Mouse (Mus musculus): ENCODE measurements at regions not wholly inside any gene's neighbourhood (a gene's known extent, or its start where the extent isn't known, plus 50 kb on each side); places are given as distances from the start of the nearest gene placed in this dataset.
"Not testable (repeated sequence)": the region's sequence is repeated elsewhere in the genome, so short reads cannot be mapped to it uniquely, and the experiment has no call there.

DNA sequence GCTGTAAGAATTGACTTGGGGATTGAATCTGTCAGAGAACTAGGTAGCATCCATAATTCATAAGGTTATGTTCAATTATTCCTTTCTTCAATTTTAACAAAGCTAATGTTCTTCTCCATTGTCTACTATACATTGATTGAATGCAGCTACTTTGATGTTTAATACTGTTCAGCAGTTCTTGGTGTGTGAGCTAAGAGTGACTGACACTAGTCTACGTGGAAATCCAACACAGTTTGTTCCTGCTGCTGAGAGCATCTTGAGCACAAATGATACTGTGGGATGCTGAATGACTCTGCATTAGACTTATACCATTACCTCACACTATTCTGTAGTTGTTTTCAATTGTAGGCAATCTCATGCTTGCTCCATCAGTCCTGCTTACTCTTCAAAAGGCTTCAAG, 249.4 kb upstream of the Akr1e1 start:
- no peak for DNase-seq (ENCODE audit: extremely low spot score, low read depth, low spot score)

DNA sequence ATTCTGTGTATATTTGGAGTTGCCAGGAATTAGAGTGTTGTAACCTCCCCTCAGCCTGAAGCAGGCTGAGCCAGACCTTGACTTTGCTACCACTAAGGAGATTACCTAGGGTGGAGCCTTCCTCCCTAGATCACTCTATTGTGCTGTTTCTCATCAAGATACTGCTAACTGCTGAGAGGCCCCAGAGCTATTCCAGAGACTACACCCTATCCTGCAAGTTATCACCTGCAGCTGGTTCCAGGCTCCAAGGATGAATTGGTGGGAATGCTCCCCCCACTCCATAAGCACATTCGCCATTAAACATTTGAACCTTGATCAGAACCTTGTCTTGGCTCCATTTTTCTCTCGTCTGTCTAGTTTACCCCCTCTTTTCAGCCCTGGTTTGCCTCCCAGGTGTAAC, 230.5 kb upstream of the Akr1e1 start:
- not testable (repeated sequence) for DNase-seq (ENCODE audit: extremely low spot score, low read depth, low spot score)

DNA sequence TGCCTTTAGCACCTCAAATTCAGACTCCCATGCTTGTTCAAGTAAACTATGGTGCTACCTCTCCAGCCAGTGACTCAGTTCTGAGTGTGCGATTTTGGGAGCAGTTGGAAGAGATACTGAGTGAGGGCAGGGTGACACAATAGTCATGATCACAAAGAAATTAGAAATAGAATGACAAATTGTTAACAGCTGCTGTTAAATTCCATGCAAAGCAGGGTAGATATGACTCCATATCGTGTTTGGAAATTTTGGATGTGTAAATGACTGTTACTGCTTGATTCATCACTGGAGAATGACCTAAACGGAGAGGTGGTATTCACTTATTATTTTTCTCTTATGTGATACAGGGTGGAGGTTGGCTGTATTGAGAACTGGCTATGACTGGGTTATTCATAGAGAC, 217.8 kb upstream of the Akr1e1 start:
- no peak for DNase-seq (ENCODE audit: extremely low spot score, low read depth, low spot score)

DNA sequence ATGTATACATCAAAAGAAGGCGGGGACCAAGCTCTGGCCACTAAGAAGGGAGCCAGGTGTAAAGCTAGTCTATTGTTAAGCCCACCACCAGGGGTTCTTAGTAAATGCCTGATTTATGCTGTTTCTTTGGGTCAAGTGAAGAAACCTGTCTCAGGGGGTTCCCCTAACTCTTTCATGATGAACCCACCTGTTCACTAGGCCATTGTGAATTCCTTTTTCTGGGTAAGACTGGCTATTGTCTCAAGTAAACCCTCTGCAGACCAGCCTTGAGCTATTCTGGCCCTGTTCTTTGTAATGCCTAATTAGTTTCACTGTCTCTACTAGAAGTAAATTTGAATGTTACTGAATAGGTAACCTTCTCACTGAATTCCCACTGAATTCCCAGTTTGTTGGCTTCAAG, 216.8 kb upstream of the Akr1e1 start:
- DNase-seq (ENCODE audit: extremely low spot score, low read depth, low spot score), result not testable (repeated sequence)

DNA sequence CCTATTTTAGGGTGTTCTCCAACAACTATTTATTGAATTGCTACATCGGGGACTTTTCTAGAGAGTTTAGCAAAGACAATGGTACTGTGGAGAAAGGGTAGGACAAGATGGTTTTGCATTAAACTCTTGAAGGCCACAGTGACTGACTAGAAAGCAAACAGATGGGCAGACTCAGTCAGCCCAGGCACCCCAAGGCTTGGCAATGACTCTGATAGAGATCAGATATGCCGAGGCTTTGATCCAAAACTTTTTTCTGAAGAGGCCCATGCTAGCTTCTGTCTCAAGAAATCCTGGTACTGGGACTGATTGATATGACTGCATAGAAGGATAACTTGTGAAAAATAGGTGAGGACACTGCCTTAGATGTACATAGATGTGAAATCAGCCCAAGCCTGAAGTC, 197.9 kb upstream of the Akr1e1 start:
- no peak for DNase-seq (ENCODE audit: extremely low spot score, low read depth, low spot score)

DNA sequence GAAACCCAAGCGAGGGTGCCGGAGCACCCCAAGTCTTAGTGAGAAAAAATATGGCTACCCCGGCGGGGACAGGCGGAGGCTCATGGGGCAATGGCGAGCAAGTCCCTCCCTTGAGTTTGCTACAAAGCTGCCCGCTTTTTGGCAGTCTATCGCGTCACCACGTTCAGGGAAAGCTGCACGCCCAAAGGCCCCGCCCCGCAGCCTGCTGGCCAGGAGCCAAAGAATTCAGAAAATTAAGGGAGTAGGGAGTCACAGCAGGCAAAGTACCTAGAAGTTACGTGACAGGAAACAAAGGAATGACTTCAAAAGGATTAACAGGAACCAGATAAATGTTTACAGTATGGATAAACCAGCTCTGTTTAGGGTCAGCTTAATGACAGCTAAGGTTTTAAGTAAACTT, 191.7 kb upstream of the Akr1e1 start:
- no peak for DNase-seq (ENCODE audit: extremely low spot score, low read depth, low spot score)

DNA sequence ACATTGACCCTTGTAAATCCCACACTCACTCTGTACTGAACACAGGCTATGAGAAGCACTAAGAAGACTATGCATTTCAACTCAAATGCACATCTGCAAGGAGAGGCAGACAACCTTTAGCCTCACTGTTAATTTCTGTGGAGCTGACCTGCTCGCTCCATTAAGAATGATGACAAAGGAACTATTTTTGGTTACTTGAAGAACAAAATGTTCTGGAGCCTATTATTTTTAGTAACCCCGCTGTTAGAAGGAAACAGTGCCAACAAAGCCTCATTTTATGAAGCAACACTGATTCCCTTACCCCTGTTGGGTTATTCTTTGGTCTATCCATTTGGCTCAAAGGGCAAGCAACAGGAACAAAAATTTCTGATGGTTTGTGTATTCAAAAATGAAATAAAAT, 182.2 kb upstream of the Akr1e1 start:
- no peak for DNase-seq (ENCODE audit: extremely low spot score, low read depth, low spot score)

DNA sequence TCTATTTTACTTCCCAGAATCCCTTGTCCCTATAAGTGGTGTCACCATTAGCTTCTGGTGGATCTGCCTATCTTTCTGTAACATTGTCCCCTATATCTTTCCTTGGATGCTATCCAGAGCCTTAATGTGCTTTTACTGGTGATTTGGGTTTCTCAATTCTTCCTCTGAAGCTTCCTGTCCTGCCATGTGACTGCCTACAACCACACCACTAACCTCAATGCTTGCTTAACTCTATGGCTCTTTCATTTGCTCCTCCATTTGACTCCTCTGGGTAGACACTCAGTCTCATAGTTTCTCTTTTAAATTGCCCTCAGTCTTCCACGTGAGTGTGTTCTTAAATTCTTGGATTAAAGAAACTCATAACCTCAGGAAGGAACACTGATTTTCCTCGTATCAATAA, 181.4 kb upstream of the Akr1e1 start:
- DNase-seq (ENCODE audit: extremely low spot score, low read depth, low spot score), result no peak

DNA sequence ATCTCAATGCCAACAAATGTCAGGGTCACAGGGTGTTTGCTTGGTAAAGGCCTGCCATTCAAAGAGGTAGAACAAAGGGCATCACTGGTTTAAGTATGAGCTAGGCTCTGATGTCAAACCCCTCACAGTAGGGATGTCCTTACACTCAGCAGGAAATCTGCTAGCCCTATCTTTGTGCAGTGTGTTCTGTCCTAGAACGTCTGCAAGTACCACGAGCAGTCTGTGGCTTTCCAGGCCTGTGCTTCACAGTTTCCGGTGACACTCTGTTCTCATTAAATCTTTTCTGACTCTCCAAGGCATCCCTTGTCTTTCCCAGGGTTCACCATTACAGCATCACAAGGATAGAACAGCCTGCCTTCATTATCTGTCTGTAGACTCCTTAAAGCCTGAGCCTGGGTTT, 174.3 kb upstream of the Akr1e1 start:
- no peak for DNase-seq (ENCODE audit: extremely low spot score, low read depth, low spot score)

DNA sequence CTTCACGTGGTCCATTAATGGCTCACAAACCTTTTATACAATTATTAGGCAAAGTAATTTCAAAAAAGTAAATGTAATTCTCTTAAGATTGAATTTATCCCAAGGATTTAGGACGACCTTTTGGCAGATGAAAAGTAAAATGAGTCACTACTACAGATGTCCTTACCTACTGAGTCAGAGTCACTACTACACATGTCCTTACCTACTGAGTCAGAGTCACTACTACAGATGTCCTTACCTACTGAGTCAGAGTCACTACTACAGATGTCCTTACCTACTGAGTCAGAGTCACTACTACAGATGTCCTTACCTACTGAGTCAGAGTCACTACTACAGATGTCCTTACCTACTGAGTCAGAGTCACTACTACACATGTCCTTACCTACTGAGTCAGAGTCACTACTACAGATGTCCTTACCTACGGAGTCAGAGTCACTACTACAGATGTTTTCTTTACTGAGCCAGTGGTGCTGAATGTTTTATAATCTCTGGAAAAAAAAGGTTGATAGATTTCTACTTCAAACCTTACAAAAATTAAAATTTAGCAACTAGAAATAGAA, 169.4 kb upstream of the Akr1e1 start:
- not testable (repeated sequence) for DNase-seq (ENCODE audit: extremely low spot score, low read depth, low spot score)

DNA sequence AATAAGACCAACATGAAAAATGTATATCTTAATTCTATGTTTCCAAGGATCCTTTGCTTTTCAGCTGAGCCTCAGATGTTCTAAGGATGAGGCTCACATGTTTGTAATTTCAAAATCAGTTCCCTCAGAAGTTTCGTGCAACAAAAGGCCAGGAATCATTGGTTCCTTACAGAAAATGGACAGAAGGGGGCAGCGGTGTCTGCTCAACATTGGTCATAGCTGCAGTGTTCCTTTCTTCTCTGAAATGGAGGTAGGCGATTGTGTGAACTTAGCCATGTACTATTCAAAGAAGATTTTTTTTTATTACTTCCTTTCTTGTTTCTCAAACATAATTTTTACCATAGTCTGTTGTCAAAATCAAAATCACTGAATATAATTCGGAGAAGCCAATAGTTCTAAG, 167.9 kb upstream of the Akr1e1 start:
- peak; percentile 26 for DNase-seq (ENCODE audit: extremely low spot score, low read depth, low spot score)

DNA sequence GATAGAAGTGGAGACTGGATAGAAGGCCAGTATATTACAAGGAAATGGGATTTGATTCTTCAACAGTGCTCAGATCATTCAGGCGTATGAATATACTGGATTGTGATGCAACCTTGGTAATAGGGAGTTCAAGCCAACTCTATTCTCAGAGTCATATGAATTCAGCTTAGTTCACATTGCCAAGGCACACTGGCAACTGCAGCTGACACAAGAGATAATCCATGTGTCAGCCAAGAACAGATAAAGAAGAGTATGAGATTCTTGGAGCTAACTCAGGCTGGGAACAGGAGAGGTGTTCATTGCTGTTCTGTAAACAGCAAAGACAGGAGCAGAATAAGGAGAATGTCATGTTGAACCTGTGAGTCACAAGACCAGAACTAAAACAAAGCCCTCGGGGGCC, 163.3 kb upstream of the Akr1e1 start:
- DNase-seq (ENCODE audit: extremely low spot score, low read depth, low spot score), result no peak

DNA sequence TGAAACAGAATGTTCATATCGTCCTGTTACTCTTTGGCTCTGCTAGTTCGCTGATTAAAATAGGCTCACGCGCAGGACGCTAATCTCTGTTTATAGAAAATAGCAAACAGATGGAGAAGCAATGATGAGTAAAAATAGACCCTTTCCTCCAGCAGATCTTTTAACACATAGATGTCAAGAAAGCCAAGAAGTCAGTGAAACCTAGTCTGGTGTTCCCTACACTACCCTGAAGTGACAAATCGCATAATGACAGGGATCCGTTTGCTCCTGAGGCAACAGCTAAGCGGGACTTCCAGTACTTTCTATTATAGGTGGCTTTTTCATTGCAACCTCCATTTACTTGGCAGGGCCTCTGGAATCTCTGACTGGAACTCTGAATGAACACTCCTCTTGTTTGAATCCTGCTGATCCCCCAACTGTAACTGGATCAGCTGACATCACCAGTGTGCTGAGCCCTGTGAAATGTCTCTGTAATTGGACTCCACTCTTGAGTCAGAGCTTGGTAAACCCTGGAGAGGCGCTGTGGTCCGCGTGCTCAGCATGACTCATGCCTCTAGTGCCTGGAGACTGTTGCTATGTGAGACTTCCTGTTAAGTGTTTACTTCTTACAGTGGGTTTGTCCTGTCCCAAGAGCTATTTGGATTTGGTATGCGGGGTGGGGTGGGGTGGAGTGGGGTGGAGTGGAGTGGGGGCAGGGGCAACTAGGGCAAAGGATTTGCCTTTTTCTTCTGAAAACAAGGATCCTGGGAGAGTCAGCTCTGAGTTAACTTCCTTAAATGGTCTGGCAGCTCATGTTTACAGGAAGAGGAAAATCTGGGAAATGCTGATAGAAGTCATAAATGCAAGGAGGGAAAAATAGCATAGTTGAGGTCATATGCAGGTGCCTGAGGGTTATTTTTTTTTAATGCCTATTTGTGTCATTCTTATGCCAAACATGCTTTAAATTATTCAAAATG, 162.4 kb upstream of the Akr1e1 start:
- peak; percentile 68 for DNase-seq (ENCODE audit: extremely low spot score, low read depth, low spot score)

DNA sequence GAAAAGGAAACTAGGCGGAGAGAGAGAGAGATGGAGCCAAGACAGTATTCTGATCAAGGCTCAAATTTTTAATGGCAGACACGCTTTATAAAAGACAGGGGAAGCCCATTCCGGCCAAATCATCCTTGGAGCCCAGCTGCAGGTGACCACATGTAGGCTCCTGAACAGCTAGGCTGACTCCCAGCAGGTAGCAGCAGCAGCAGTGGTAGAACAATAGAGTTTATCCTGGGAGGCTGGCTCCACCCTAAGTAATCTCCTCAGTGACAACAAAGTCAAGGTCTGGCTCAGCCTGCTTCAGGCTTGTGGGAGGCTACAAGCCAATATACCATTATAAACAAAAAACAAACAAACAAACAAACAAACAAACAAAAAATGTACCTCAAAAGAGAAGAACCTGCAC, 151.0 kb upstream of the Akr1e1 start:
- no peak for DNase-seq (ENCODE audit: extremely low spot score, low read depth, low spot score)

DNA sequence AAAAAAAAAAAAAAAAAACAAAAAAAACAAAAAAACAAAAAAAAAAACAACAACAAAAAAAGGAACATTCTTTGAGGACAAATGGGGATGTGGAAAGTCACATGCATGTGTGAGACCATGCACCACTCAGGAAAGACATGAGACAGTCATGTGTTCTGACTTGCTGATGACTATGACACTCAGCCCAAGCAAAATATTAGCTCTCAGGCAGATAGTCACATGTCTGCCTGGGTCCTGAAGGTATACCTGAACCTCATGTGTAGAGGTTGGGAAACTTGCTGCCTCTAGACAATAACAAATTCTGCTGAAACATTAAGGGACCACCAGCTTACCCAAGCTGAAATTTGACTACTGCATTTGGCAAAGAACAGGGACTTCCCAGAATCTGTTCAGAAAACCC, 147.6 kb upstream of the Akr1e1 start:
- DNase-seq (ENCODE audit: extremely low spot score, low read depth, low spot score), result no peak

DNA sequence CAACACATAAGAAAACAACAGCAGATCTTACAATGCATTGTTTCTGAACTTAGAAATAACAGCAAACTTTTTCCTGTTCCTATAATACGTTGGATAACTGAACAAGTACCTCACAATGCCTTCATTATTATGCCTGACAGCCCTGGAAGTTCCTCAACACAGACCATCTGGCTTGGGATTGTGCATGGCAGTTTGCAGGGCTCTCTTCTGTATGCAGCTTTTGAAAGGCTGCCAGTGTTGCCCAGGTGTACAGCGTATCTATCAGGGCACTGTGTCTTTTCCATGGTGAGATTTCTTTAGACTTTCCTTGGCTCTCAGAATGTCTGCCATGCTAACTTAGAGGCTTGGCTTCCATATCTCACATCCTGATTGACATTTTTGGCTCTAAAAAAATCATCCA, 134.0 kb upstream of the Akr1e1 start:
- DNase-seq (ENCODE audit: extremely low spot score, low read depth, low spot score), result no peak

DNA sequence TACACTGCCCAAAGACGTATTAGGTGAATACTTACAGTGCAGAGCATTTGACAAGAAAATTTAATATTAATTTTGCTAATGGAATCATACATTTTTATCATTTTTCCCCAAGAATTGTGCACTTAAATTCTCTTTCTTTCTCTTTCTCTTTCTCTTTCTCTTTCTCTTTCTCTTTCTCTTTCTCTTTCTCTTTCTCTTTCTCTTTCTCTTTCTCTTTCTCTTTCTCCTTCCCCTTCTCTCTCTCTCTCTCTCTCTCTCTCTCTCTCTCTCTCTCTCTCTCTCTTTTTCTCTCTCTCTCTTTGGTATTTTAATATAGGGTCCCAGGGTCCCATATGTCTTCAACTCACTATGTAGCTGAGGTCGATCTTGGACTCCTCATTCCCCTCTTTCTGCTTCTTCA, 107.3 kb upstream of the Akr1e1 start:
- not testable (repeated sequence) for DNase-seq (ENCODE audit: extremely low spot score, low read depth, low spot score)

DNA sequence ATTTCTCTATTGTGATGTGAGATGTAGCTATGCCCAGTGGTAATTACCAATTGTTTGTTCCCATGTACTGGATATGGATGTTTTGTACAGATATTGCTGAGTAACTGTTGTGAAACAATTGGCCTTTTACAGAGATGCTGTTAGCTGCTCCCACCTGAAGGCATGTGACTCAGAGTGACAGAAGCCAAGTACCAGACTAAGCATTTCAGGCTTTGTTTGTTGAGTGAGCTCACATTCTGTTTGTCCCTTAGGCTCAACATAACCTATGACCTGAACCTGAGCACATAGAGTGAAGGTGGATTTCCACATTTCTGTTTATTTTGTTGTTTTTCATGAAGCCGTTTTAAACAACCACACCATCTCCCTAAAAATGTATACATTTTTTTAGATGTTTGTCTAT, 105.8 kb upstream of the Akr1e1 start:
- DNase-seq (ENCODE audit: extremely low spot score, low read depth, low spot score), result no peak

DNA sequence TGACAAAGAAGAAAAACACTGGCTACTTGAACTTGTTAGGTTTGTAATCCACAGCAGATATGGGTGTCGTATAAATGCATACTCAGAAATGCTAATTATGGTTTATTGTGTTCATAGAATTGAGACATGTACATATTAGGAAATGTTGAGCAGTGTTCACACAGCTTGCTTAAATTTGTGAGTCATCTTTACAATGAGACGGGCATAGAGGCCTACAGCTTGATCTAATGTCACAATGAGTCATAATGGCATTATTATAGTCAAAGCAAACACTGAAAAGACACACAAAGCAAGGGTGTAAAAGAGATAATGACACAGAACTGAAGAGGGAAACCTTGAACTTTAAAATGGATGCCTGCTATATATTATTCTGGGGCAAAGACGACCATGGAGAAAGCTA, 103.7 kb upstream of the Akr1e1 start:
- DNase-seq (ENCODE audit: extremely low spot score, low read depth, low spot score), result no peak

DNA sequence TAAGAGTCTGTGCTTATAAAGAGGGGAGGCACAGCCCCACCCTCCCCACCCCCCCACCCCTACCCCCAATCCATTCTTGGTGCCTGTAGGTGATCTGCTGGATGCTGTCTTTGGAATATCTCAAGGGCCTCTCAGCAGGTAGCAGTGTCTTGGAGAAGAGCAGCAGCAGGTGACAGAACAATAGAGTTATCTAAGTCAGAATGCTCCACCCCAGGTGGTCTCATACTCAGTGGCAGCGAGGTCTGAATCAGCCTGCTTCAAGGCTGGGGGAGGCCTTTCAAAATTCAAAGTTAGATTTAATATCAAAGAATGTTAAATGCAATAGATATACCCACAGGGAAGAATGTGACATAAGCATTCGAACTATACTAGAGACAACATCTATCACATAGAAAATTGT, 90.6 kb upstream of the Akr1e1 start:
- not testable (repeated sequence) for DNase-seq (ENCODE audit: extremely low spot score, low read depth, low spot score)

DNA sequence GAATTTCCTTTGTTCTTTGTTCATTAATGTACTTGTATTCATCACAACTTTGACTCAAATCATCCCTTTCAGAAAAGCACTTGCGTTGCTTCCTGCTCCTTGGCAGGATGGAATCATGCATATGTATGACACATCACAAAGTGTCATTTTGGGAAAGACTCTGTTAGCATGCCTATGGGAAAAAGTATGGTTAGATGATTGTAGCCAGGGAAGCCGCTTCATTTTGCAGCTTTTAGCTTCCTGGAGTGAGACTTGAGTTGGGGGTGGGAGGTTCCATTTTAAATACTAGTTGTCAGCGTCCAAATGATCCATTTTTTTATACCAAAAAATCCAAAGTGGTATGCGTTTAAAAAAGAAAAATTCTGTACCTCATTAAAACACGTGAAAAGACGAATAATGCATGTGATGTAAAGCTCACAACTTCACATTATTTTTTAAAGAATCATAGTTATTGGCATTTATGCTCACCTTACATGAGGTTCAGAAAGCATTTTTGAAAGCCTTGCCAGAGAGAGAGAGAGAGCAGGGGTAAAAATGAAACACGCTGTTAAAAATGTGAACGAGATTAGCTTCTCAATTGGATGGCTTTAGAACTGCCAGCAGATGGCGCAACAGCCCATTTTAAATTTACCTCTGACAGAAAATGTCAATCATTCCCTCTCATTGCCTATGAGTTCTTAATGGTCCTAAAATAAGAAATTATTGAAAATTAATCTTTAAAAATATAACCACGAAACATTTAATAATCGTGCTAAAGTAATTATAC, 57.6 kb upstream of the Akr1e1 start:
- DNase-seq (ENCODE audit: extremely low spot score, low read depth, low spot score), result peak; percentile 37

DNA sequence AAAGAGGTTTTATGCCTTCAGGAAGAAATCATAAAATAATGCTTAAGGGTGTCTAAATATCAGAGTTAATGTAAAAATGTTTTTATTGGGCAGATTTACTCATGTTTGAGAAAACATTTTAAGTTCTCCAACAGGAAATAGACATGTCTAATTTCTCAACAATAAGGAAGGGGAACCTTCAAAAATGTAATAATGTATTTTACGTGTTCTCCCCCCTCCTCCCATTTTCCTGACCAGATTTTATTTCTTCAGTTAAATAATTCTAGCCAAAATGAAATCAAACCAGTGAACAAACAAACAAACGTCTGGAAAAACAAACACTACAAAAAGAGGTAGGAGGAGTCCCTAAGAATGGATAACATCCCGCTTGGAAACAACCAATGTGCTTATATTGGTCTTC, 54.4 kb upstream of the Akr1e1 start:
- no peak for DNase-seq (ENCODE audit: extremely low spot score, low read depth, low spot score)
